Mouse (Mus musculus): ENCODE results near the gene Abi3.

DNA sequence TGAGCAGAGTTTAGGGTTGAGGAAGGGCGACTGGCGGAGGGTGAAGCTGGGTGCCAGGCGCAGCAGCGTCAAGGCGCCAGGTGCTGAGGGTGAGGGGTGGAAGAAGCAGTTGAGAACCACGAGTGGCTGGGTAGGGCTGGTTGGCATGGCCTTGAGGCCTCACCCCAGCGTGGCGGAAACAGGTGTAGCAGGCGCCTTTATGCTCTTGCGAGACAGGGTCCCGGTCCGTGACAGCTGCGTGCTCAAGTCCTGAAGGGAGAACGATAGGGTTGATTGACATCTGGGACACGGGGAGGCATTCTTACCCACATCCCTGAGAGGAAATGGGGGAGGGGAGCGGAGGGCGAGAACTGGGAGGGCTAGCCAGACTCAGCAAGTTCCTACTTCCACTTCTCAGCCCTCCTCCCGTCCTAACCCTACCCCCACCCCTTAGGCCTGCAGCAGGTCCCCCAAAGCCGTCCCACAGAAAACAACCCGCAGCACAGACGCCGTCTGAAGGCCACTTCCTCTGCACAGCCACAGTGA lies 8.1 kb downstream of the Abi3 start:
- TF ChIP-seq CTCF (IDR thresholded peaks at IDR 0.05; ENCODE audit: insufficient read depth, low read length) (no peak), POLR2A (IDR thresholded peaks at IDR 0.05; ENCODE audit: borderline replicate concordance, extremely low read depth, low read depth, low read length) (0 out of 2 replicates have a peak, but pooled peaks have one; percentile 16)

Measured in lung, adult 2 months (tissue).